Mouse (Mus musculus) limb, embryonic 10.5 days (tissue): Measurements from ENCODE around the gene Loxl4. TPM values are rescaled to one million over a fixed set of nuclear protein-coding genes. Genes with fewer than 3 reads are reported as not detected.

Source experiments
- DNase-seq: peaks from one replicate; pipeline ENCODE4 v3.0.0-alpha.2; 2017; ENCODE audit warnings: low spot score
- H3K27ac ChIP-seq: fragments of 300-500 bp; sonication (generic); 2 replicates; pipeline ENCODE4 v1.5.1; 2016; ENCODE audit warnings: mild to moderate bottlenecking
- H3K27me3 ChIP-seq: fragments of 300-500 bp; sonication (generic); 2 replicates; pipeline ENCODE4 v1.6.1; 2016; ENCODE audit warnings: low read depth, mild to moderate bottlenecking; ENCODE audit not compliant: poor library complexity, severe bottlenecking
- H3K36me3 ChIP-seq: fragments of 300-500 bp; sonication (generic); 2 replicates; pipeline ENCODE4 v1.6.1; 2016; ENCODE audit warnings: mild to moderate bottlenecking, moderate library complexity
- H3K4me1 ChIP-seq: fragments of 300-500 bp; sonication (generic); 2 replicates; pipeline ENCODE4 v1.6.1; 2016
- H3K4me3 ChIP-seq: fragments of 300-500 bp; sonication (generic); 2 replicates; pipeline ENCODE4 v1.5.1; 2016; ENCODE audit warnings: mild to moderate bottlenecking, moderate library complexity
- H3K9me3 ChIP-seq: fragments of 300-500 bp; sonication (generic); replicated peaks from 2 replicates; pipeline ENCODE4 v1.6.1; 2016; ENCODE audit warnings: mild to moderate bottlenecking
- WGBS: fragments of 180-500 bp; shearing (Covaris S2); methylation state at CpG from one replicate; pipeline ENCODE4 v1.1.7; 2016; 5-methylcytosine and 5-hydroxymethylcytosine counted together
- polyA plus RNA-seq: library from polyadenylated mRNA; unstranded; fragments of >200 nt; fragmentation: Nextera tagmentation; extraction: Ambion mirVana; gene quantifications from 2 replicates; pipeline ENCODE4 v1.2.1, GENCODE M21; 2016

The Loxl4 gene
- polyA plus RNA-seq, 1 experiment from 2014 or later = 0.11 TPM

DNA sequence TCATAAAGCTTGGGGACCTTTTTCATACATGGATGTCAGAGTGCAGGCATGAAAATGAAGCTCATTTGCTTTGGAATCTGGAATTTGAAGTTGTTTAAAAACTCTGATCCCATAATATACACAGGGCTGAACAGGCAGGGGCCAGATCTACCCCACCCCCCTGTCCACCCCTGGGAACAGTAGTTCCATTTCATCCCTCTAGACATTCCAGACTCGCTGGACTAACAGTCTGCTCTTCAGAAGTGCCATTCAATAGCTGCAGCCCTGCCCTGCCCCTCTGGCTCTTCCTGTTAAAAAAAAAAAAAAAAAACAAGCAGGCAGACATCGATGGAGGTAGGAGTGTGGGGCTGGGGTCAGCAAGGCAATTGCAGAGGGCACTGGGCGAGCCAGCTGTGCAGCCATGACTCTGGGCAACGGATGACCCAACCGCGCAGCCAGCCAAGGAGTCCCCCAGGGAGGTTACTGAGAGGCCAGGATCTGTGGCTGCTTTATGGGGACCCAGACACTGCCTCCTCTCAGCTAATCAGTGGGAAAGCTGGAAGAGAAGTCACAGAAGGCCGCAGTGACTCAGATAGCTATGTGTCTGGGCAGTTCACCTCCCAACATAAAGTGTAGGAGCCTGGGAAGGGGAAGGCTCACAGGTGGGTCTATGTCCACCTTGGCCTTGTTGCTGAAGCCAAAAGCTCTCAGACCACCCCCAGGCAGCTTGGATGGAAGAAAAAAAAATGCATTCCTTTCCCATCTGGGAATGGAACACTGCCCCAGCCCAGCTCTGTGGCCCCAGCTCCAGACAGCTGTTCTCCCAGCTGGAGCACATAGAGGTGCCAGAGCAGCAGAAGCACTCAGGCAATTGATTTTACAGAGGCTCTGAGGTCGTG, 26.2 kb upstream of the Loxl4 start:
- Histone ChIP-seq H3K27me3 (no peaks in the 10 kb centered on the region), H3K4me1 (peaks cover 23% of the 10 kb centered on the region), H3K9me3 (no peaks in the 10 kb centered on the region), H3K4me3 (no peak overlapping the region), H3K36me3 (no peaks in the 10 kb centered on the region), H3K27ac (no peak overlapping the region)
- 35% methylated on average over 8 of the region's 8 CpGs for WGBS
- no peak for DNase-seq

- Histone ChIP-seq H3K9me3 (no peaks in the 10 kb centered on the region), H3K27ac (no peak overlapping the region), H3K27me3 (no peaks in the 10 kb centered on the region), H3K4me1 (peaks cover 43% of the 10 kb centered on the region), H3K36me3 (no peaks in the 10 kb centered on the region), H3K4me3 (no peak overlapping the region)
- peak; percentile 72 for DNase-seq
- 49% methylated on average over 11 of the region's 11 CpGs for WGBS
Observed at GRCm38 (mm10) chr19:42636631-42637030, 24.0 kb upstream of the Loxl4 start.

- WGBS = 66% methylated on average over 2 of the region's 2 CpGs
- Histone ChIP-seq H3K36me3 (no peaks in the 10 kb centered on the region), H3K27me3 (no peaks in the 10 kb centered on the region), H3K4me1 (peaks cover 37% of the 10 kb centered on the region), H3K9me3 (no peaks in the 10 kb centered on the region), H3K4me3 (no peak overlapping the region), H3K27ac (no peak overlapping the region)
- DNase-seq = no peak
Observed at GRCm38 (mm10) chr19:42633650-42634049, 21.0 kb upstream of the Loxl4 start.

GRCm38 (mm10) chr19:42632301-42632700, 19.7 kb upstream of the Loxl4 start:
- Histone ChIP-seq H3K4me1 (peaks cover 34% of the 10 kb centered on the region), H3K9me3 (no peaks in the 10 kb centered on the region), H3K4me3 (no peak overlapping the region), H3K27me3 (no peaks in the 10 kb centered on the region), H3K36me3 (no peaks in the 10 kb centered on the region), H3K27ac (no peak overlapping the region)
- WGBS = 81% methylated on average over 4 of the region's 4 CpGs
- DNase-seq = no peak

DNA sequence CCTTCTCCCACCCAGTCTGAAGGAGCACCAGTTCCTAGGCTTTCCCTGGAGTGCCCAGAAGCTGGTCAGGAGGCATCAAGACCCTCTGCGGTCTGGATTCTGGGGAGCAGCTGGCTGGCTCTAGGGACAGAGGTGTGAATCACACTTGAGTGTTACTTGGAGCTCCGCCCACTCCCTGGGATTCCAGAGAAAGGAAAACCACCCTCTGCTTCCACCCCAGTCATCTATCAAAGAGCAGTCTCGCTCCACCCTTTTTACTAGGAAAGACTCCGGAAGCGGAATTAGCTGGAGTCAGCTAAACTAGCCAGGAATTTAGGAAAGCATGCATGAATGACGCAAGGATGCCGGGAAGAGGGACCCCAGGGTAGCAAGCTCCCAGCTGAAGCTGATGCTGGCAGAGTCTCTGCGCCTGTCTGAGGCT, 18.9 kb upstream of the Loxl4 start:
- Histone ChIP-seq H3K27me3 (no peaks in the 10 kb centered on the region), H3K9me3 (no peaks in the 10 kb centered on the region), H3K36me3 (no peaks in the 10 kb centered on the region), H3K4me3 (peak overlapping the region; percentile 14), H3K4me1 (peaks cover 34% of the 10 kb centered on the region), H3K27ac (no peak overlapping the region; the same call in 1 of the 2 replicates)
- 6% methylated on average over 8 of the region's 8 CpGs for WGBS
- no peak for DNase-seq

DNA sequence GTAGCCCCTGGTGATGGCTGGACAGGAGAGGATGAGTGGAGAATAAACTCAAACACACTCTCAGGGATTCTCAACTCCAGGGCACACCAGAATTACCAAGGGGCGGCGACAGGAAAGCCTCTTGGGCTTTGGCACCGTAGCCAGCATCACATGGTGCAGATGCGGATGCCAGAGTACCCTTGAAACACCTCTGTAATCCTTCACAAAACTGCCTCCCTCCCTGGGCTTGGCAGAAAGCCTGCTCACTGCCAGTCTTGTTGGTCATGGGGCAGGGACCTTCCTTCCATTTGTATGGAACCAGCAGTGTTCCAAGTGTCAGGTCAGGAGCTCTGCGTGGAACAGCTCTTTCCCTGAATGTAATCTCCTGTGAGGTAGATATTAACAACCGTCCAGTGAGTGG, 15.5 kb upstream of the Loxl4 start:
- H3K9me3 ChIP-seq = no peaks in the 10 kb centered on the region
- peaks cover 21% of the 10 kb centered on the region for H3K4me1 ChIP-seq
- H3K4me3 ChIP-seq = no peak overlapping the region
- no peaks in the 10 kb centered on the region for H3K36me3 ChIP-seq
- no peak overlapping the region for H3K27ac ChIP-seq
- no peaks in the 10 kb centered on the region for H3K27me3 ChIP-seq
- DNase-seq = no peak
- WGBS = 86% methylated on average over 6 of the region's 6 CpGs

- Histone ChIP-seq H3K27me3 (peaks cover 43% of the 10 kb centered on the region), H3K9me3 (no peaks in the 10 kb centered on the region), H3K36me3 (no peaks in the 10 kb centered on the region), H3K4me1 (peaks cover 18% of the 10 kb centered on the region), H3K4me3 (no peak overlapping the region), H3K27ac (no peak overlapping the region)
- WGBS = 75% methylated on average over 7 of the region's 7 CpGs
- no peak for DNase-seq
Observed at GRCm38 (mm10) chr19:42613647-42614225, 1.1 kb upstream of the Loxl4 start.

- peak overlapping the region; percentile 57 for H3K4me3 ChIP-seq
- no peaks in the 10 kb centered on the region for H3K36me3 ChIP-seq
- 16% methylated on average over 7 of the region's 7 CpGs for WGBS
- H3K27me3 ChIP-seq = peaks cover 43% of the 10 kb centered on the region
- no peaks in the 10 kb centered on the region for H3K9me3 ChIP-seq
- DNase-seq = no peak
- peak overlapping the region; percentile 72; the same call in 1 of the 2 replicates for H3K27ac ChIP-seq
- H3K4me1 ChIP-seq = peaks cover 18% of the 10 kb centered on the region
Observed at GRCm38 (mm10) chr19:42613116-42613515, 503 bp upstream of the Loxl4 start.

DNA sequence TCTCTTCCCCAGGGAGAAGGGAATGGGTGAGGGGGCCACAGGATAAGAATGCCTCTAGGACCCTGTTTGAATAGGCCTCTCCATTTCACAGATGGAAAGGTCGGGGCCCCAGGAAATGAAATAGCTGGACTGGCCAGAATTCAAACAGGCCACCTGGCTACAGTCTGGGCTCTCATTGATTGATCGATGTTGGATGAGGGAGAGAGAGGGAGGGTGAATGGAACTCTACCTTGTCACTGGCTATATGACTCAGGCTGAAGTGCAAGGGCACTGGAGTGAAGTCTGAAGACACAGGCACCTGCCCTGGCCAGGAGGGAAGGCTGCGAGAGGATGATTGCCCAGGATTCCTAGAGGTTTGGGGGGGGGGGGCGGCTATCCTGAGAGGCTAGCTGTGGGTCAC, 867 bp downstream of the Loxl4 start:
- DNase-seq = no peak

DNA sequence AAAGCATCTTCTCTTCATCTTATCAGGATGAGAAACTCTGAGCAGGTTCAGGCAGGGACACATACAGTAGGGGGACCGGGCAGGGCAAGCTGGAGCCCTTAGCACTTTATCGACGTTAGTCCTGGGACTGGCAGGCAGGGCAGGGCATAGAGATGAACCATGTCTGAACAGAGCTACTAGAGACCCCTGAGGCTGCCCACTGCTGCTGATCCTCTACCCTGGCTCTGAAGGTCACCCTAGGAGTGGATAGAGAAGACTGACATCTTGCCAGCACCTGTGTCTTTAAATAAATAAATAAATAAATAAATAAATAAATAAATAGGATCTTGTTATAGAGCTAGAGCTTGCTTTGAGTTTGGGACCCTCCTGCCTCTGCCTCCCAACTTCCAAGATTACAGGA, 2.9 kb downstream of the Loxl4 start:
- Histone ChIP-seq H3K36me3 (no peaks in the 10 kb centered on the region), H3K27ac (no peak overlapping the region), H3K4me1 (peaks cover 18% of the 10 kb centered on the region), H3K4me3 (no peak overlapping the region), H3K27me3 (peaks cover 40% of the 10 kb centered on the region), H3K9me3 (no peaks in the 10 kb centered on the region)
- no peak for DNase-seq
- 93% methylated on average over 3 of the region's 3 CpGs for WGBS

More for the DNA sequence above, 867 bp downstream of the Loxl4 start:
- Histone ChIP-seq H3K36me3 (no peaks in the 10 kb centered on the region), H3K4me3 (no peak overlapping the region), H3K27me3 (peaks cover 43% of the 10 kb centered on the region), H3K4me1 (peaks cover 18% of the 10 kb centered on the region), H3K27ac (no peak overlapping the region), H3K9me3 (no peaks in the 10 kb centered on the region)
- 72% methylated on average over 4 of the region's 4 CpGs for WGBS

GRCm38 (mm10) chr19:42608082-42608481, 4.5 kb downstream of the Loxl4 start:
- no peak for DNase-seq
- Histone ChIP-seq H3K27ac (no peak overlapping the region), H3K27me3 (peaks cover 27% of the 10 kb centered on the region), H3K36me3 (no peaks in the 10 kb centered on the region), H3K9me3 (no peaks in the 10 kb centered on the region), H3K4me1 (peaks cover 10% of the 10 kb centered on the region), H3K4me3 (no peak overlapping the region)
- 94% methylated on average over 5 of the region's 5 CpGs for WGBS

GRCm38 (mm10) chr19:42602576-42602975, 10.0 kb downstream of the Loxl4 start:
- Histone ChIP-seq H3K9me3 (no peaks in the 10 kb centered on the region), H3K36me3 (no peaks in the 10 kb centered on the region), H3K27me3 (no peaks in the 10 kb centered on the region), H3K4me1 (0 out of 2 replicates have a peak, but pooled peaks cover 5% of the 10 kb centered on the region), H3K4me3 (no peak overlapping the region), H3K27ac (no peak overlapping the region)
- 91% methylated on average over 8 of the region's 8 CpGs for WGBS
- DNase-seq = no peak

DNA sequence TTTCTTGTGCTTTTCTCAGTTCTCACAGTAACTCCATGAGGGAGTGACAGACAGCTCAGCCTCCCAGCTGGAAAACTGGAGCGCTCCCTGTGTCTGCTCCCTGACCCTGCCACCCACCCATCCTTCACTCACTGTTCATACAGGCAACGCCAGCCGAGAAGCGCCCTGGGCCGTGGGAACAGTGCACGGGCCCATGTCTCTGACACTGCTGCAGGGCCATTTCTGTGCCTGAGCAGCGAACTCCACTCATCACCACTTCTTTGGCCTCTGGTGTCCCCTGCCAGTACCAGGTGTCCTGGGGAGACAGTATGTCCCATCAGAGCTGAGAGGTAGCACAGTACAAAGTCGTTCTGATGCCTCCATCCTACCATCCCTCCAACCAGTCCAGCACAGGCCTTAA, 10.6 kb downstream of the Loxl4 start:
- 82% methylated on average over 8 of the region's 8 CpGs for WGBS
- H3K4me3 ChIP-seq = no peak overlapping the region

More for the DNA sequence above, 10.6 kb downstream of the Loxl4 start:
- H3K27me3 ChIP-seq = no peaks in the 10 kb centered on the region
- H3K27ac ChIP-seq = no peak overlapping the region
- DNase-seq = no peak
- H3K36me3 ChIP-seq = no peaks in the 10 kb centered on the region
- H3K9me3 ChIP-seq = no peaks in the 10 kb centered on the region
- H3K4me1 ChIP-seq = 0 out of 2 replicates have a peak, but pooled peaks cover 5% of the 10 kb centered on the region
